Mouse (Mus musculus): ENCODE data around the gene Rassf7.

DNA sequence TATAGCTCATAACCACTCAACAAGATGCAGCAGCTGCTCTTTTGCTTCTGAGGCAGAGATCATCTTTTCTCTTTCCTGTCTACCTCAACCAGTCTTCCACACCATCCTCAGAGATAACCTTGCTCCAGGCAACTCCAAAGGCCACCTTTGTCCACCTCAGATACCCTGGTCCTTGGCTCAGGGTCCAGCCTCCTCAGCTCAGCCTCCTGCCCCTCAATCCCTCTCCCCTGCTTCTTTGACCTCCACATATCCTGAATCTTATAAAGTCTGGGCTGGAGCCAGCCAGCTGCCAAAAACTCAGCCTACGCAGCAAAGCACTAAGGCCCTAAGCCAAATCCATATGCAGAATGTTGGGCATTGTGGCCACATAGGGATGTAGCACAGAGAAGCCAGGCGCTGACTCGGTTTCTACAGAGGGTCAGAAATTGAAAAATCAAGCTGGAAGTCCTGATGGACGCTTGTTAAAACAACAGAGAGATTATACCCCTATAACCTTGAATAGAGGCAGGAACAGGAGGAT is 7.1 kb downstream of the Rassf7 start:
- TF ChIP-seq CTCF (IDR thresholded peaks at IDR 0.05; ENCODE audit: extremely low read depth, insufficient read length, insufficient replicate concordance, low read depth, low read length) (no peak), POLR2A (IDR thresholded peaks at IDR 0.05; ENCODE audit: low read depth, low read length) (no peak)
